Mouse (Mus musculus): ENCODE results near the gene Camk1g.

GRCm38 (mm10) chr1:193382841-193383462 is 12.9 kb upstream of the Camk1g start:
- TF ChIP-seq POLR2A (IDR thresholded peaks at IDR 0.05; ENCODE audit: borderline replicate concordance, extremely low read depth, insufficient read depth, insufficient read length, poor library complexity, severe bottlenecking) (no peak), CTCF (IDR thresholded peaks at IDR 0.05; ENCODE audit: borderline replicate concordance, extremely low read depth, insufficient read depth, insufficient read length) (peak; percentile 70)
